Mouse (Mus musculus) cerebellum, adult 9-10 months (tissue): Measurements from ENCODE around the gene Olfr686.

Experiments used
- DNase-seq: peaks from one replicate; pipeline ENCODE4 v3.0.0; 2022

Gene Olfr686

DNA sequence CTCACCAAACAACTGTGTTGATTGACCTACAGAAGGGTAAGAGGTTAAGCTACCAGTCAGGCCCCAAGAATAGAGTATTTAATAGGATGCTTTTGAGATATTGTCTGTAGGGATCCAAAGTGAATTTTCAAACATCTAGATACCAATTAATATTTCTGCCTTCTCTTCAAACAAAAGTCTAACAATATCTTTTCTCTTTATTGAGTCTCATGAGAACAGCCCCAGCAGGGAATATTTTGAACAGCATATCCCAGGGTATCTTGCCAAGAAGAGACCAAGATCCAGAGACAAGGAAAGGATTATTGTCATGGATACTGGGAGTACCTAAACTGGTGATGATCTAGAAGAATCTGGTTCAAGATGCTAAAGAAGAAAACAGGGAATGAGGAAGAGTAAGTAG, at the start of gene Olfr686:
Gene Olfr686, minus strand, starts transcription at position 101 of the 400 bp plus-strand sequence.
- no peak for DNase-seq

GRCm38 (mm10) chr7:105256656-105257055, 49.4 kb upstream of the Olfr686 start:
- DNase-seq = no peak

DNA sequence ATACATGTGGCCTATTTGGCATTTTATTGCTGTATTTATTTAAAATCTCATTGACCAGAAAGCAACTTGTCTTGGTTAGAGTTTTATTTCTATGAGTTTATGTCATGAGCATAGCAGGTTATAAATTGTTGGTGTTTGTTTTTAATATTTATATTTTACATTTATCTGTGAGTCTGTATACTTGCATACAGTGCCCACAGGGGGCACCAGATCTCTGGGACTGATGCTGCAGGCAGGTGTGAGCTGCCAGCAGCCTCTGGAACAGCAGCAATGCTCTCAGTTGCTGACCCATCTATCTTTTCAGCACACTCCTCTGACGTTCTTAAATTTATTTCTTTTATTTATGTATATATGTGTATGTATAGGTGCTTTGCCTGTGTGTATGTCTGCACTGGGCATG, 40.9 kb upstream of the Olfr686 start:
- no peak for DNase-seq

GRCm38 (mm10) chr7:105247671-105248070, 40.4 kb upstream of the Olfr686 start:
- DNase-seq = no peak

DNA sequence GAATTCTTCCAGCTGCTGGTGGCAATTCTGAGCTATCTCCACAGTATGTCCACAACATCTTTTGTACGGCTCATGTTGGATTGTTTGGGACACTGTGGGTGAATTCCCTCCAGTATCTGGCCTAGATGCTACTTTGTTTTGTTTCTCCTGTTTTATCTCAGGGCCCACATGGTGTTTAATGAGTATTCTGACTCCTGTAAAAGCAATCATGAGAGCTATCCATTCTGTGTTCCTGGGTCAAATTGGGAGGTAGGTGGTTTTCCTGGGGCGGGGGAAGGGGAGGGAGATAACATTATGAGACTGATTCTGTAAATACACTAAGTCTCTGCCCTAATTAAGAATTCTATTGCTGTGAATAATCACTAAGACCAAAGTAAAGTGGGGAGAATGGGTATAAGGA, 22.1 kb upstream of the Olfr686 start:
- no peak for DNase-seq

- DNase-seq = no peak
Observed at GRCm38 (mm10) chr7:105228138-105228537, 20.9 kb upstream of the Olfr686 start.

DNA sequence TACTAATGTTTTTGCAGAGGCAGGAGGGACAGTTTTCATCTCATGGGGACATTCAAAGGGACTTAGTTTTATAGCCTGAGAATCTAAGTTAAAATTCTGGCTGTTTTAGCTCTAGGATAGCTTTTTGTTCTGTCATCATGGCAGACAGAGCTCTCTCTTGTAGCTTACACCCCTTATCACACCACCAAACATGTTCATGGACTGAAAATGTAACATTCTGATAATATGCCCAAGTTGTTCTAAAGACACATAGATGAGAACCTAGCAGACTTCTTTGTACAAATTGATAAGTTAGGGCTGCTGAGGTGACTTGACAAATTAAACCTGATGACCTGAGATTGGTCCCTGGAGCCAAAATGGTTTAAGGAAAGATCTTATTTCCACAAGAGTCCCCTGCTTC, 19.4 kb upstream of the Olfr686 start:
- DNase-seq = no peak

- DNase-seq = no peak
Observed at GRCm38 (mm10) chr7:105226072-105226471, 18.8 kb upstream of the Olfr686 start.

DNA sequence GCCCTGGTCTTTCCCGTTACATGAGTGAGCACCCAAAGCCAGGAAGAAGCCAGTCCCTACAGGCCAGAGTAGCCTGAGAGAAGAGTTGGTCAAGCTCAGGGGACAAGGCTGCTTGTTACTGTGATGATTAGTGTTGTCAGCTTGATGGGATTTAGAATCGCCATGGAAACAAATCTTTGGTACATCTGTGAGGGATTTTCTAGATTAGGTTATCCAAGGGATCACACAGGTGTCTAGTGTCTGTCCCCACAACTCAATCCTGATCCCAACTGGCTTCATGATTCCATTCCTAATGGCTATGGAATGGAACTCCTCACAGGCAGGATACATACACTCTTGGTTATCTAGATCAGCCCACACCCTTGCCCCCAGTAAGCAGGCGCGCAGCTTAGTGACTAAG, 11.0 kb upstream of the Olfr686 start:
- DNase-seq = no peak

DNA sequence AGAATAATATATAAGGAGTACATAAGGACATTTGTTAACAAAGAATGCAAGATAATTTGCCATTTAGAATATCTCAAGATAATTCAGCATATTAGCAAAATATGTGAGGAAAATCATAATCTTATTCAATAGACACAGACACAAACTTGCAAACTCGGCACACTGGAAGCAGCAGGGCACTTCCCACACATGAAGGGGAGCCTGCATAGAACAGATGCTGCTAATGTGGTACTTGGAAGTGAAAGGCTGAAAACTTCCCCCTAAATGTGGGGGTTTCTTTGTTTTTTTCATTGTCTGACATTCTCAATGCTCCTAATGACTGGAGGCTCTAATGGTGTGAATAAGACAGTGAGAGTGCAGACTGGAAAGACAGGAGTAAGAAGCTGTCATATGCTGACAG, 7.5 kb upstream of the Olfr686 start:
- DNase-seq = no peak

GRCm38 (mm10) chr7:105185912-105186311, 21.4 kb downstream of the Olfr686 start, which contains the start of gene Olfr685:
TSS of gene Olfr685 (minus strand) at chr7:105186012.
- no peak for DNase-seq

DNA sequence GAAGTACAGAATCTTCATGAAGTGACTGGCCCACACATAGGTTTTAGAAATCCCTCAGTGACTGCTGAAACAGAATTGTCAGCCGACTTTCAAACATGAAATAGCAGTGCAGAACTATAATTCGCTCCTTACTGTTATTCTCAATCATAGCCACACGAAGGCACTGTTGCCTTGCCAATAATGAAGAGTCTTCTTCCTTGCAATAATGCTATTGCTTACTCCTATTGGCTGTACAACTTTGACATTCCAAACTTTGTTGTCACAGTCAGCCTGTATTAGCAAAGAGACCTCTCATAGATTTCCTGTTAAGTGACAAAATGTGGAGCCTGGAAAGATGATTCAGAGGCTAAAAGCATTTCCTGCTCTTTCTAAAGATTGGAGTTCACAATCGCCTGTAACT, 36.5 kb downstream of the Olfr686 start:
- DNase-seq = peak; percentile 0

DNA sequence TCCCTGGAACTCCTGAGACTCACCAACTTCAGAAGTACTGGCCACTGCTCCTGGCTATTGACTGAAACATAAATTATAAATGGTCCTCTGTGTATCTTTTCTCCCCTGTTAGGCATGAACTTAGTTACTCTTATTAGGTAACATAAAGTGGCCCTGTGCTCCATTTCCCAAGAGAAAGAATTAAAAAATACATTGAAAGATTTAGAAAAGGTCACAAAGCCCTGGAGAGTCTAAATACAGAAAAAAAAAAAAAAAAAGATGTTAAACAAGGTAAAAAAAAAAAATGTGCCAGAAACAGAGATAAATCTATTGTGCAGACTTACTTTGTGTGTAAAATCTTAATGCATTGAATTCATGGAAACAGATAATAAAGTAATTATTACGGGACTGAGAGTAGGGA, 43.7 kb downstream of the Olfr686 start, which contains the start of gene Olfr684:
Gene Olfr684, minus strand, starts transcription at position 101 of the 400 bp plus-strand sequence.
- DNase-seq = no peak
